Mouse (Mus musculus) liver, adult 2 months (tissue): Measurements from ENCODE around the gene 1600014C23Rik. TPM values are rescaled to one million over a fixed set of nuclear protein-coding genes. Genes with fewer than 3 reads are reported as not detected.

Experiments
- DNase-seq: peaks from one replicate; pipeline ENCODE4 v3.0.0-alpha.2; 2011; ENCODE audit warnings: low read depth, low spot score; ENCODE audit errors: extremely low read depth
- H3K27ac ChIP-seq: fragments of 200-500 bp; replicated peaks from 2 replicates; pipeline ENCODE4 v1.5.1; 2012; ENCODE audit warnings: low read depth, mild to moderate bottlenecking, control low read depth, inconsistent platforms, low read length; ENCODE audit not compliant: insufficient read depth
- H3K27me3 ChIP-seq: fragments of 200-500 bp; 2 replicates; pipeline ENCODE4 v1.6.1; 2012; ENCODE audit warnings: mild to moderate bottlenecking, moderate library complexity, low read length, inconsistent platforms; ENCODE audit not compliant: control insufficient read depth, insufficient read depth
- H3K36me3 ChIP-seq: fragments of 200-500 bp; 2 replicates; pipeline ENCODE4 v1.6.1; 2012; ENCODE audit warnings: low read length, inconsistent platforms; ENCODE audit not compliant: control insufficient read depth, insufficient read depth
- H3K4me1 ChIP-seq: fragments of 200-500 bp; 2 replicates; pipeline ENCODE4 v1.6.1; 2011; ENCODE audit warnings: low read length; ENCODE audit not compliant: control insufficient read depth, insufficient read depth
- H3K4me3 ChIP-seq: fragments of 200-500 bp; 2 replicates; pipeline ENCODE4 v1.5.1; 2011; ENCODE audit warnings: low read depth, mild to moderate bottlenecking, control low read depth, low read length, moderate library complexity; ENCODE audit not compliant: insufficient read depth
- H3K79me2 ChIP-seq: fragments of 200-500 bp; 2 replicates; pipeline ENCODE4 v1.6.1; 2012; ENCODE audit warnings: inconsistent platforms, mild to moderate bottlenecking, low read length, moderate library complexity; ENCODE audit not compliant: control insufficient read depth, insufficient read depth
- H3K9ac ChIP-seq: fragments of 200-500 bp; 2 replicates; pipeline ENCODE4 v1.6.1; 2012; ENCODE audit warnings: low read depth, mild to moderate bottlenecking, control low read depth, inconsistent platforms, low read length
- CTCF ChIP-seq: fragments of 200-500 bp; IDR thresholded peaks from 2 replicates; pipeline ENCODE4 v1.5.1; 2011; ENCODE audit warnings: low read depth, low read length, control low read depth
- POLR2A ChIP-seq: fragments of 200-500 bp; IDR thresholded peaks from 2 replicates; pipeline ENCODE4 v1.6.1; 2011; ENCODE audit warnings: low read length, control low read depth; ENCODE audit not compliant: insufficient read depth; ENCODE audit errors: extremely low read depth
- WGBS: fragments of 180-500 bp; shearing (Covaris S2); methylation state at CpG from one replicate; pipeline ENCODE4 v1.1.7; 2018; 5-methylcytosine and 5-hydroxymethylcytosine counted together
- polyA plus RNA-seq: library from polyadenylated mRNA; depleted of rRNA; stranded (reverse); fragments of >200 nt; gene quantifications from 2 replicates; pipeline ENCODE4 v1.2.3, GENCODE M21; 2012
- total RNA-seq: library from RNA; depleted of rRNA; stranded (reverse); fragments of >200 nt; gene quantifications from 2 replicates; pipeline ENCODE4 v1.2.3, GENCODE M21; 2014

The 1600014C23Rik gene
- total and polyA plus RNA-seq, 2 experiments, result not detected

- H3K27me3 ChIP-seq, result no peaks in the 10 kb centered on the region
- no peaks in the 10 kb centered on the region for H3K36me3 ChIP-seq
- H3K4me1 ChIP-seq, result peaks cover 2% of the 10 kb centered on the region; the same call in 1 of the 2 replicates
- H3K79me2 ChIP-seq, result no peaks in the 10 kb centered on the region
- no peak overlapping the region for H3K27ac ChIP-seq
- H3K4me3 ChIP-seq, result no peak overlapping the region
- no peak for TF ChIP-seq CTCF
- TF ChIP-seq POLR2A, result no peak
- no peak for DNase-seq
- no peak overlapping the region for H3K9ac ChIP-seq
- 89% methylated on average over 8 of the region's 8 CpGs for WGBS
Measured at GRCm38 (mm10) chr17:45772096-45772495, 38.5 kb upstream of the 1600014C23Rik start.

DNA sequence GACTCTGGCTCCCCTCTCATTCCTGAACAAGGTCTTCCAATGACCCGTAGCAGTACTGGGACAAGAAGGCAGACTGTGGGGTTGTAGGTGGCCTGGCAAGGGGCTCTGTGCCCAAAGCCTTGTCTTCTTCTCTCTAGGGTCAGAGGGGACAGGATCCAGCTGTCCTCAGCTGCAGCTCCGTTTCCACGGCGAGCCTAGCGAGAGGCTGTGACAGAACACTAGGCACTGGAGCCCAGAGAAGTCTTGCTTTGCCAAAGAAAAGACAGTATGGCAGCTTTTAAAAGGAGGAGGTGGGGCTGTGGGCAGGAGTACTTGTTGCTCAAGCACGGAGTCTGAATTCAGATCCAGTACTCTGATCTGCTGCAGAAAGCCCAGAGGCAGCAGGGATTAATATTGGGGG, 36.8 kb upstream of the 1600014C23Rik start:
- no peaks in the 10 kb centered on the region for H3K36me3 ChIP-seq
- TF ChIP-seq POLR2A, result no peak
- TF ChIP-seq CTCF, result no peak
- H3K4me3 ChIP-seq, result no peak overlapping the region
- no peak overlapping the region for H3K9ac ChIP-seq
- 81% methylated on average over 6 of the region's 6 CpGs for WGBS
- H3K79me2 ChIP-seq, result no peaks in the 10 kb centered on the region
- DNase-seq, result no peak
- H3K4me1 ChIP-seq, result peaks cover 7% of the 10 kb centered on the region
- H3K27me3 ChIP-seq, result no peaks in the 10 kb centered on the region
- H3K27ac ChIP-seq, result no peak overlapping the region

GRCm38 (mm10) chr17:45769821-45770220, 36.2 kb upstream of the 1600014C23Rik start:
- H3K27ac ChIP-seq, result no peak overlapping the region
- WGBS, result 78% methylated on average over 6 of the region's 6 CpGs
- no peak overlapping the region for H3K4me3 ChIP-seq
- no peaks in the 10 kb centered on the region for H3K36me3 ChIP-seq
- no peaks in the 10 kb centered on the region for H3K27me3 ChIP-seq
- TF ChIP-seq CTCF (no peak), POLR2A (no peak)
- H3K9ac ChIP-seq, result no peak overlapping the region
- peaks cover 7% of the 10 kb centered on the region for H3K4me1 ChIP-seq
- no peaks in the 10 kb centered on the region for H3K79me2 ChIP-seq
- DNase-seq, result no peak

GRCm38 (mm10) chr17:45767536-45768146, 34.0 kb upstream of the 1600014C23Rik start:
- no peaks in the 10 kb centered on the region for H3K27me3 ChIP-seq
- peaks cover 7% of the 10 kb centered on the region for H3K4me1 ChIP-seq
- no peak for TF ChIP-seq POLR2A
- no peak for TF ChIP-seq CTCF
- H3K9ac ChIP-seq, result peak overlapping the region; percentile 1; the same call in 1 of the 2 replicates
- 22% methylated on average over 9 of the region's 9 CpGs for WGBS
- no peak overlapping the region; the same call in 1 of the 2 replicates for H3K4me3 ChIP-seq
- H3K27ac ChIP-seq, result no peak overlapping the region; the same call in 1 of the 2 replicates
- H3K79me2 ChIP-seq, result no peaks in the 10 kb centered on the region
- H3K36me3 ChIP-seq, result no peaks in the 10 kb centered on the region
- no peak for DNase-seq

GRCm38 (mm10) chr17:45766735-45767535, 33.3 kb upstream of the 1600014C23Rik start:
- Histone ChIP-seq H3K9ac (peak overlapping the region; percentile 17; the same call in 1 of the 2 replicates), H3K27ac (peak overlapping the region; percentile 76), H3K4me1 (peaks cover 7% of the 10 kb centered on the region), H3K36me3 (no peaks in the 10 kb centered on the region), H3K79me2 (no peaks in the 10 kb centered on the region), H3K4me3 (0 out of 2 replicates have a peak overlapping the region, but pooled peaks have one; percentile 12), H3K27me3 (no peaks in the 10 kb centered on the region)
- DNase-seq, result peak; percentile 89
- TF ChIP-seq POLR2A, result no peak
- TF ChIP-seq CTCF, result no peak
- 11% methylated on average over 12 of the region's 12 CpGs for WGBS

DNA sequence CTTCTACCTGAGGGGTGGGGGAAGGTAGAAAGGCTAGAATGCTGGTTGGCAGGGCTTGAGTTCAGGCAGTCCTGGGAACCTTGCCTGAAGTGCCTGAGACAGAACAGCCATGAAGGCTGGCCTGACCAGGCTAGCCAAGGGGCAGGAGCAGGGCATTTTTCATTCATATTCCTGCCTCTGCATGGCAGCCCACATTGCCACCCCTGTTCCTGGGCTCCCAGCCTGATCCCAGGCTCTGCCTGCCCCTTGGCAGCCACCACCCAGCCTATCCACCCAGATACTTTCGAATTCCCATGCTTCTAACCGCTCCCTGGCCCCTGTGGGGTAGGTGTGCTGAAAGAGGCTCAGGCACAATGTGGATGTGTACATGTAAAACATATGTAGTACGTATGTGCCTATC, 32.3 kb upstream of the 1600014C23Rik start:
- H3K4me3 ChIP-seq, result no peak overlapping the region
- no peaks in the 10 kb centered on the region for H3K79me2 ChIP-seq
- no peaks in the 10 kb centered on the region for H3K36me3 ChIP-seq
- TF ChIP-seq CTCF (no peak), POLR2A (no peak)
- no peaks in the 10 kb centered on the region for H3K27me3 ChIP-seq
- H3K27ac ChIP-seq, result no peak overlapping the region
- WGBS, result 85% methylated on average over 3 of the region's 3 CpGs
- no peak overlapping the region for H3K9ac ChIP-seq
- no peak for DNase-seq
- peaks cover 7% of the 10 kb centered on the region for H3K4me1 ChIP-seq
